Mouse (Mus musculus) CH12.LX (cell line): ENCODE results near the gene Crabp1.

Experiments
- CHD2 ChIP-seq: IDR thresholded peaks from 2 replicates; pipeline ENCODE4 v1.6.1; 2011; ENCODE audit warnings: low read length, improper control_type of control experiment
- CTCF ChIP-seq, 2 experiments: IDR thresholded peaks in 1 of 2; conservative IDR thresholded peaks in 1 of 2; 2 replicates each; pipeline ENCODE4 v1.5.1; 2011 to 2012; ENCODE audit warnings: low read depth in 2 of 2, low read length in 2 of 2, improper control_type of control experiment in 1 of 2, inconsistent platforms in 1 of 2, mild to moderate bottlenecking in 1 of 2, moderate library complexity in 1 of 2
- ELF1 ChIP-seq: IDR thresholded peaks from 2 replicates; pipeline ENCODE4 v1.6.1; 2014; ENCODE audit warnings: low read depth, mild to moderate bottlenecking, inconsistent platforms, low read length, improper control_type of control experiment
- EP300 ChIP-seq: IDR thresholded peaks from 2 replicates; pipeline ENCODE4 v1.6.1; 2011; ENCODE audit warnings: low read length, improper control_type of control experiment
- ETS1 ChIP-seq: conservative IDR thresholded peaks from 2 replicates; pipeline ENCODE4 v1.6.1; 2012; ENCODE audit warnings: low read depth, mild to moderate bottlenecking, inconsistent platforms, low read length, improper control_type of control experiment, moderate library complexity
- GABPA ChIP-seq: IDR thresholded peaks from 2 replicates; pipeline ENCODE4 v1.6.1; 2012; ENCODE audit warnings: low read depth, low read length, improper control_type of control experiment, inconsistent platforms; ENCODE audit not compliant: insufficient replicate concordance
- JUND ChIP-seq: conservative IDR thresholded peaks from 2 replicates; pipeline ENCODE4 v1.6.1; 2011; ENCODE audit warnings: low read depth, low read length, improper control_type of control experiment
- MEF2A ChIP-seq: IDR thresholded peaks from 2 replicates; pipeline ENCODE4 v1.6.1; 2014; ENCODE audit warnings: low read depth, mild to moderate bottlenecking, inconsistent platforms, low read length, improper control_type of control experiment, borderline replicate concordance
- PAX5 ChIP-seq: IDR thresholded peaks from 2 replicates; pipeline ENCODE4 v1.6.1; 2012; ENCODE audit warnings: low read length, inconsistent platforms, mixed read lengths
- POLR2A ChIP-seq: IDR thresholded peaks from 2 replicates; pipeline ENCODE4 v1.6.1; 2011; ENCODE audit warnings: low read depth, mild to moderate bottlenecking, improper control_type of control experiment, low read length
- RCOR1 ChIP-seq: conservative IDR thresholded peaks from 2 replicates; pipeline ENCODE4 v1.6.1; 2012; ENCODE audit warnings: low read depth, mild to moderate bottlenecking, inconsistent platforms, low read length, improper control_type of control experiment
- SMC3 ChIP-seq: IDR thresholded peaks from 2 replicates; pipeline ENCODE4 v1.6.1; 2011; ENCODE audit warnings: low read depth, low read length, improper control_type of control experiment
- ZNF384 ChIP-seq: IDR thresholded peaks from 2 replicates; pipeline ENCODE4 v1.6.1; 2012; ENCODE audit warnings: low read depth, low read length, improper control_type of control experiment, inconsistent platforms

DNA sequence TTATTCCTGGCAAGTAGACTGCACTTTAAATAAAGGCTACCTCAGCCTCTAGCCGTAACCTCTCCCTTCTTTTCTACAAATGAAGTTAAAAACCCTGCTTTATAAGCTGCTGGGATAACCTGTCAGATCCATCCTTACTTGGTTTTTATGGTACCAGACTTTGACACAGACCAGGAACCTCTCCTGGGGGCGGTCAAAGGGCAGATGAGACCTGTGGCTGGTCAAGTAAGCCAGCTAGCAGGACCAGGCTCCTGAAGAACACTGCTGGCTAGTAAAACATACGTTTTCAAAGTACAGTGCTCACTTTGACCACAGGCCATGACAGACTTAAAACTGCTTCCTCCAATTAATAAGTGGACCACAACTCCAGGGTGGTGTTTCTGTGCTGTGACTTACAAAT is 48.8 kb upstream of the Crabp1 start:
- TF ChIP-seq GABPA, result no peak
- TF ChIP-seq POLR2A, result no peak
- TF ChIP-seq EP300, result no peak
- no peak for TF ChIP-seq ELF1
- no peak for TF ChIP-seq PAX5
- TF ChIP-seq RCOR1, result no peak
- no peak for TF ChIP-seq CTCF (conservative IDR thresholded peaks at IDR 0.05 in 1 of 2, IDR thresholded peaks at IDR 0.05 in 1 of 2; ENCODE audit: low read depth in 2 of 2, low read length in 2 of 2)
- no peak for TF ChIP-seq JUND
- no peak for TF ChIP-seq MEF2A
- TF ChIP-seq ZNF384, result no peak
- TF ChIP-seq CHD2, result no peak
- TF ChIP-seq SMC3, result no peak
- TF ChIP-seq ETS1, result no peak
